Comparison of ENCODE assay signal across 25 mouse cellular contexts in the genomic region with DNA sequence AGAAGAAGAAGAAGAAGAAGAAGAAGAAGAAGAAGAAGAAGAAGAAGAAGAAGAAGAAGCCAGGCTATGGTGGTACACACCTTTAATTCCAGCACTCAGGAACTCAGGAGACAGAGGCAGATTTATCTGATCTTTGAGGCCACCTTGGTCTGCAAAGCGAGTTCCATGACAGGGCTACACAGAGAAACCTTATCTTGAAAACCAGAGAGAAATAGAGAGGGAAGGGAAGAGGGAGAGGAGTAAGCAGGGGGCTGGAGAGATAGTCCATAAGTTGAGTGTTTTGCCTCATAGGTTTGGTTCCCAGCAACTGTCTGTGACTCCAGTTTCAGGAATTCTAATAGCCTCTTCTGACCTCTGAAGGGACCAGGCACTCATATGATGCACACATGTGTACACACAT. TPM values are rescaled to one million over a fixed set of nuclear protein-coding genes. Genes with fewer than 3 reads are reported as not detected.
"Had no signal": no experiment of that assay in that cellular context is flagged by ENCODE, and none has a peak within 500 bp of the region (broad histone marks: within the 10 kb centered on the region; RNA-seq: fewer than 3 reads in every experiment).

No protein-coding gene starts in this region.

- H3K9me3 ChIP-seq: intestine, embryonic 15.5 days; limb, embryonic 10.5 days; limb, embryonic 13.5 days; midbrain, embryonic 12.5 days; midbrain, embryonic 15.5 days; neural tube, embryonic 12.5 days; neural tube, embryonic 15.5 days had no signal

- ATAC-seq: intestine, embryonic 15.5 days; lung, postnatal 0 days; midbrain, embryonic 15.5 days had no signal

- H3K4me2 ChIP-seq: intestine, embryonic 15.5 days; limb, embryonic 13.5 days; lung, embryonic 14.5 days; midbrain, embryonic 12.5 days; midbrain, embryonic 15.5 days; neural tube, embryonic 12.5 days; neural tube, embryonic 15.5 days had no signal

- H3K9ac ChIP-seq: intestine, embryonic 15.5 days; limb, embryonic 13.5 days; lung, embryonic 14.5 days; midbrain, embryonic 12.5 days; midbrain, embryonic 15.5 days; neural tube, embryonic 12.5 days; neural tube, embryonic 15.5 days had no signal

- H3K4me1 ChIP-seq: intestine, embryonic 15.5 days; limb, embryonic 13.5 days; midbrain, embryonic 12.5 days; midbrain, embryonic 15.5 days; neural tube, embryonic 12.5 days; neural tube, embryonic 15.5 days had no signal

- H3K36me3 ChIP-seq: intestine, embryonic 15.5 days; limb, embryonic 10.5 days; limb, embryonic 13.5 days; midbrain, embryonic 12.5 days; midbrain, embryonic 15.5 days; neural tube, embryonic 12.5 days; neural tube, embryonic 15.5 days had no signal

- H3K4me3 ChIP-seq: intestine, embryonic 15.5 days; layer of hippocampus, adult 2 months; limb, embryonic 10.5 days; limb, embryonic 13.5 days; midbrain, embryonic 12.5 days; midbrain, embryonic 15.5 days; neural tube, embryonic 12.5 days; neural tube, embryonic 15.5 days had no signal

- H3K27ac ChIP-seq: intestine, embryonic 15.5 days; kidney, postnatal 0 days; layer of hippocampus, adult 2 months; limb, embryonic 10.5 days; limb, embryonic 13.5 days; macrophage; midbrain, embryonic 12.5 days; midbrain, embryonic 15.5 days; neural tube, embryonic 12.5 days; neural tube, embryonic 15.5 days; stomach, postnatal 0 days had no signal

- DNase-seq: kidney, adult 2 months; kidney, postnatal 25 days; layer of hippocampus, adult 9-11 months; lung, embryonic 14.5 days; right cerebral cortex, adult 18-20 months; right cerebral cortex, postnatal 14 days; right cerebral cortex, postnatal 4 days; thymus, adult 2 months; thymus, postnatal 25 days had no signal

- H3K27me3 ChIP-seq: intestine, embryonic 15.5 days; limb, embryonic 13.5 days; midbrain, embryonic 12.5 days; midbrain, embryonic 15.5 days; neural tube, embryonic 12.5 days; neural tube, embryonic 15.5 days had no signal

RNA-seq across cellular contexts. Expression of a gene that starts 42.3 kb away (rescaled TPM):
- polyA plus RNA-seq: intestine, embryonic 15.5 days; kidney, adult 2 months; kidney, embryonic 14.5 days; kidney, postnatal 0 days; large intestine, adult 2 months; limb, embryonic 10.5 days; limb, embryonic 13.5 days; liver, adult 2 months; lung, embryonic 14.5 days; lung, postnatal 0 days; macrophage; midbrain, embryonic 12.5 days; midbrain, embryonic 15.5 days; neural tube, embryonic 12.5 days; neural tube, embryonic 15.5 days; stomach, embryonic 14.5 days; stomach, postnatal 0 days; thymus, adult 2 months had no signal
